Mouse (Mus musculus): ENCODE data around the gene Srxn1. TPM values are rescaled to one million over a fixed set of nuclear protein-coding genes. Genes with fewer than 3 reads are reported as not detected.

Srxn1 gene
- polyA plus RNA-seq, 1 experiment = 2.6 TPM

DNA sequence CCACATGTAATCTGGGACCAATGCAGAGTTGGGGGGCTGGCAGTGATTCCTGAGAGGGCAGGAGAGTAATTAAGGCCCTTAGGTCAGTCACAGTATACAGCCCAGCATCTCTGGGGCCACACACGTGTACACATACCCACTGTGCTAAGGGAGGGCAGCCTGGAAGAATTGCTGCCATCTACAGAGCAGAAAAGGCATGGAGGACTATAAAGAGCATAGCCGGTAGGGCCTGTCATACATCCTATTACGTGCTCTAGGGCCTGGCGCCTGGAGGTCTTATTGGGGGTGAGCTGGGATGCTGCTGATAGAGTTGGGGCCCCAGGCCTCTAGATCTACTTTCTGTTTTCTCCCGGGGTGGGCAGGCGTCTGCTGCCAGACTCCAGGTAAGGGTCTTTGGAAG is 18.9 kb upstream of the Srxn1 start:
- TF ChIP-seq GATA1 (IDR thresholded peaks at IDR 0.05; ENCODE audit: low read length) (no peak), TAL1 (IDR thresholded peaks at IDR 0.05; ENCODE audit: low read length) (no peak)
- Histone ChIP-seq H3K4me1 (ENCODE audit: control insufficient read depth) (no peaks in the 10 kb centered on the region; the same call in 1 of the 2 replicates), H3K4me3 (replicated peaks) (no peak overlapping the region), H3K36me3 (ENCODE audit: control insufficient read depth) (no peaks in the 10 kb centered on the region), H3K27me3 (ENCODE audit: control insufficient read depth) (peaks cover 66% of the 10 kb centered on the region), H3K9me3 (ENCODE audit: control insufficient read depth, low read length) (no peaks in the 10 kb centered on the region; the same call in 1 of the 2 replicates)

DNA sequence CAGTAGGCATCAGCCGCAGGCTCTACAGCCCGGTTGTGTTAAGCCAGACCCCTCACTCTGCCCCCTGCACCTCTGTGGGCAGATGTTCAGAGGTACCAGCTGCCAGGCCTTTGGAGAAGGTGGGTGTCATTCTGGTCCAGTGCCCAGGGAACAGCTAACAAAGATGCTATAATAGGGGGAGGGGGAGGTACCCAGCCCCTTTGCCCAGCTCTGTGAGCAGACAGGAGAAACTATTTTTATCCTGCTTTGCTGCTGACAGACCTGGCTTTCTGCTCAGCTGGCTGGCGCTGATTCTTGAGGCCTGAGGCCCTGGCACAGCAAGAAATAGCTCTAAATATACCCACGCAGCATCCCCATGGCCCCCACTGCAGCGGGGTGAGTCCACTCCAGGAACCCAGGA is 18.2 kb upstream of the Srxn1 start:
- no peaks in the 10 kb centered on the region for H3K4me1 ChIP-seq (ENCODE audit: control insufficient read depth)
- H3K4me3 ChIP-seq (replicated peaks) = no peak overlapping the region
- TF ChIP-seq GATA1 (IDR thresholded peaks at IDR 0.05; ENCODE audit: low read length) (no peak), TAL1 (IDR thresholded peaks at IDR 0.05; ENCODE audit: low read length) (no peak)
- no peaks in the 10 kb centered on the region; the same call in 1 of the 2 replicates for H3K9me3 ChIP-seq (ENCODE audit: control insufficient read depth, low read length)
- no peaks in the 10 kb centered on the region for H3K36me3 ChIP-seq (ENCODE audit: control insufficient read depth)
- H3K27me3 ChIP-seq (ENCODE audit: control insufficient read depth) = peaks cover 66% of the 10 kb centered on the region

DNA sequence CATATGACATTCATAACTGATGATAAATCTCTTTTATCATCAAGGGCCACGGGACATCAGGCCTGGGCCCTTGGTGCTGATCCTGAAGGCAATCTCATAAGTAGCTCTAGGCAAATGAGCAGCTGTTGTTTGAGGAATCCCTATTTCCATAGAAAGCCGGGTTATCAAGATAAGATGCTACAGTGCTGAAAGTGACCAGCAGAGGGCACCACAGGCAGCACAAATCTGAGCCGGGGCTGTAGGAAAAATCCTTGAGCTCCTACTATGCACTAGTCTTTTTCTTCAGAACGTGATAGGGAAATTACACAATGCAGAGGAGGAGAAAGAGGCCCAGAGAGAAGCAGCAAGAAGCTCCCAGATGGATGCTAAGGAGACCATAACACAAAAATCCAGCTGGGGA is 16.2 kb upstream of the Srxn1 start:
- Histone ChIP-seq H3K4me1 (ENCODE audit: control insufficient read depth) (peaks cover 6% of the 10 kb centered on the region), H3K9me3 (ENCODE audit: control insufficient read depth, low read length) (peaks cover 4% of the 10 kb centered on the region; the same call in 1 of the 2 replicates), H3K36me3 (ENCODE audit: control insufficient read depth) (no peaks in the 10 kb centered on the region), H3K27me3 (ENCODE audit: control insufficient read depth) (peaks cover 66% of the 10 kb centered on the region), H3K4me3 (replicated peaks) (no peak overlapping the region)
- no peak for TF ChIP-seq TAL1 (IDR thresholded peaks at IDR 0.05; ENCODE audit: low read length)
- peak; percentile 59; the same call in 1 of the 2 replicates for TF ChIP-seq GATA1 (IDR thresholded peaks at IDR 0.05; ENCODE audit: low read length)

DNA sequence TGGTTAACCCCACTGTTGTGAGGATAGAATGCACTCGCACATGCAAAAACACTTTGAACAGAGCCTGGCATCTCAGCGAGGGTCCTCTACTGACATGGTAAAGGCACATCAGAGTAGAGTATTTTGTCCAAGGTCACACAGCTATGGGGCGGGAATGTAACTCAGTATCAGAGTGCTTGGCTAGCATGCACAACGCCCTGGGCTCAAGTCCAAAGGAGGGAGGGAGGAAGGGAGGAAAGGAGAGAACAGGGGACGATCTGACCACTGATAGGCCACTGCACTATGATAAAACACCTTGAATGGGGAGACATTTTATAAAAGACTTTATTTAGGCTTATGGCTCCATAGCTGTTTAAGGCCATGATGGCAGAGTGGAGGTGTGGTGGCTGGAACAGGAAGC is 15.7 kb upstream of the Srxn1 start:
- Histone ChIP-seq H3K4me1 (ENCODE audit: control insufficient read depth) (peaks cover 6% of the 10 kb centered on the region), H3K36me3 (ENCODE audit: control insufficient read depth) (no peaks in the 10 kb centered on the region), H3K4me3 (replicated peaks) (no peak overlapping the region), H3K9me3 (ENCODE audit: control insufficient read depth, low read length) (peaks cover 4% of the 10 kb centered on the region; the same call in 1 of the 2 replicates), H3K27me3 (ENCODE audit: control insufficient read depth) (peaks cover 66% of the 10 kb centered on the region)
- TF ChIP-seq TAL1 (IDR thresholded peaks at IDR 0.05; ENCODE audit: low read length) = no peak
- no peak for TF ChIP-seq GATA1 (IDR thresholded peaks at IDR 0.05; ENCODE audit: low read length)

DNA sequence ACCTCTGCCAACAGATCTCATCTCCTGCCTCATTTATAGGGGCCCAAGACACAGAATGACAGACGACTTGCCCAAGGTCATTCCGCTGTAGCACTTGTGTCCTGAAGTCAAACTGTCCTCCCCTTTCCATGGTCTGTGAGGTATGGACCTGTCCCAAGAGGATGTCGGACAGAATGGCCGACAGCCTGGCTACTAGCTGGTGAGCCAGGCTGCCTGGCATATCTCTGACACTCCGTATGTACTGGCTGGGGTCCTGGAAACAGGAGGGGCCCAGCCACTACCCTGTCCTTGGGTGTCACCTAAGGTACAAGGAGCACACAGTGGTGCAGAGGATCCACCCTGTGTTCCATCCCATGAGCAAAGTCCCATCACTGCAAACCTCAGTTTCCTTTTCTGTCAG is 14.8 kb upstream of the Srxn1 start:
- no peak overlapping the region for H3K4me3 ChIP-seq (replicated peaks)
- H3K36me3 ChIP-seq (ENCODE audit: control insufficient read depth) = no peaks in the 10 kb centered on the region
- peaks cover 4% of the 10 kb centered on the region; the same call in 1 of the 2 replicates for H3K9me3 ChIP-seq (ENCODE audit: control insufficient read depth, low read length)
- TF ChIP-seq GATA1 (IDR thresholded peaks at IDR 0.05; ENCODE audit: low read length) (no peak), TAL1 (IDR thresholded peaks at IDR 0.05; ENCODE audit: low read length) (no peak)
- H3K4me1 ChIP-seq (ENCODE audit: control insufficient read depth) = peaks cover 6% of the 10 kb centered on the region
- peaks cover 67% of the 10 kb centered on the region for H3K27me3 ChIP-seq (ENCODE audit: control insufficient read depth)

DNA sequence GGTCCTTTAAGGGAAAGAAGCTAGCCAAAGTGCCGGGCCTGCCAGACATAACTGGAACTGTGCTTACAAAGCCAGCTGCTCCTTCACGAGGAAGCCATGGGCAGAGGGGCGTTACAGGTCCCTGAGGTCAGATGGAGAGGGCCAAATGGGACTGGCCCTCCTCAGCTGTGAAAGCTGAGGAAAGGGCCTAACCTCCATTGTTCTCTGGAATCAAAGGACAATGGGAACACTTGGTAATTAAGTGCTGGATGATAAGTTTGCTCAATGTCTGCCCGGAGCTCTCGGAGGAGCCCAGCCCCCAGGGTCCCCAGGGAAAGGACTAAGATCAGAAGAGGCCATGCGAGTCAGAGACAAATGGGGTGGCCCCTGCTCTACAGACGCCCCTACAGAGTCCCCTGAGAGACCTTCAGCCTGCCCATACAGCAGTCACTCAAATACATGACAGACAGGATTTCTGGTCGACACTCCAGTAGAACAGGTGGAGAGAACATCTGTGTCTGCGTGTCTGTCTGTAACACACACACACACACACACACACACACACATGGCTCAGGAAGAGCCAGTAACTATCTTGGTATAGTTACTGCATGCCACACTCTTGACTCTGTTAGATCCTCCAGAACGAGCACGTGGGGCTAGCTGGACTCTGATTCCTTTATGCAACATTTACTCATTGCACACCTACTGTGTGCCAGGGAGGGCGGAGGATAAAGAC is 13.8 kb upstream of the Srxn1 start:
- no peak for TF ChIP-seq GATA1 (IDR thresholded peaks at IDR 0.05; ENCODE audit: low read length)
- TF ChIP-seq TAL1 (IDR thresholded peaks at IDR 0.05; ENCODE audit: low read length) = no peak
- no peak overlapping the region for H3K4me3 ChIP-seq (replicated peaks)
- H3K36me3 ChIP-seq (ENCODE audit: control insufficient read depth) = no peaks in the 10 kb centered on the region
- peaks cover 4% of the 10 kb centered on the region; the same call in 1 of the 2 replicates for H3K9me3 ChIP-seq (ENCODE audit: control insufficient read depth, low read length)
- peaks cover 6% of the 10 kb centered on the region for H3K4me1 ChIP-seq (ENCODE audit: control insufficient read depth)
- H3K27me3 ChIP-seq (ENCODE audit: control insufficient read depth) = peaks cover 75% of the 10 kb centered on the region

DNA sequence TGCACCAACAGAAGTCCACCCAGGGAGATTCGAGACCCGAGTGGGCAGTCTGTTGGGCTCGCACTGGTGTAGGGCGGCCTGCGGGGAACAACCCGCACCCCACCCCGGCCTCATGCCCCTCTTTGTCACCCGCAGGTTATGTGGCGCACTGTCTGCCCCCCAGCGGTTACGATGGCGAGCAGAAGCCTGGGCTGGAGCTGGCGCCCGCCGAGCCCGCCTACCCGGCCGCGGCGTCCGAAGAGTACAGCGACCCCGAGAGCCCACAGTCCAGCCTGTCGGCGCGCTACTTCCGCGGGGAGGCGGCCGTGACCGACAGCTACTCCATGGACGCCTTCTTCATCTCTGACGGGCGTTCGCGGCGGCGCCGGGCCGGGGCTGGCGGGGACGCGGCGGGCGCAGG is 12.4 kb upstream of the Srxn1 start:
- TF ChIP-seq TAL1 (IDR thresholded peaks at IDR 0.05; ENCODE audit: low read length) (no peak), GATA1 (IDR thresholded peaks at IDR 0.05; ENCODE audit: low read length) (no peak)
- Histone ChIP-seq H3K9me3 (ENCODE audit: control insufficient read depth, low read length) (peaks cover 4% of the 10 kb centered on the region; the same call in 1 of the 2 replicates), H3K4me3 (replicated peaks) (no peak overlapping the region), H3K36me3 (ENCODE audit: control insufficient read depth) (no peaks in the 10 kb centered on the region), H3K27me3 (ENCODE audit: control insufficient read depth) (peaks cover 89% of the 10 kb centered on the region), H3K4me1 (ENCODE audit: control insufficient read depth) (peaks cover 6% of the 10 kb centered on the region)

DNA sequence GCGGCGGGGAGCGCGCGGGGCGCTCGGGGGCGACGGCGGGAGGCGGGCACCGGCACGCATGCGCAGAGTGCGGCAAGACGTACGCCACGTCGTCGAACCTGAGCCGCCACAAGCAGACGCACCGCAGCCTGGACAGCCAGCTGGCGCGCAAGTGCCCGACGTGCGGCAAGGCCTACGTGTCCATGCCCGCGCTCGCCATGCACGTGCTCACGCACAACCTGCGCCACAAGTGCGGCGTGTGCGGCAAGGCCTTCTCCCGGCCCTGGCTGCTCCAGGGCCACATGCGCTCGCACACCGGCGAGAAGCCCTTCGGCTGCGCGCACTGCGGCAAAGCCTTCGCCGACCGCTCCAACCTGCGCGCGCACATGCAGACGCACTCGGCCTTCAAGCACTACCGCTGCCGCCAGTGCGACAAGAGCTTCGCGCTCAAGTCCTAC is 11.9 kb upstream of the Srxn1 start:
- TF ChIP-seq GATA1 (IDR thresholded peaks at IDR 0.05; ENCODE audit: low read length) (no peak), TAL1 (IDR thresholded peaks at IDR 0.05; ENCODE audit: low read length) (no peak)
- Histone ChIP-seq H3K4me1 (ENCODE audit: control insufficient read depth) (peaks cover 6% of the 10 kb centered on the region), H3K4me3 (replicated peaks) (peak overlapping the region; percentile 34), H3K9me3 (ENCODE audit: control insufficient read depth, low read length) (peaks cover 4% of the 10 kb centered on the region; the same call in 1 of the 2 replicates), H3K36me3 (ENCODE audit: control insufficient read depth) (no peaks in the 10 kb centered on the region), H3K27me3 (ENCODE audit: control insufficient read depth) (peaks cover 94% of the 10 kb centered on the region)

DNA sequence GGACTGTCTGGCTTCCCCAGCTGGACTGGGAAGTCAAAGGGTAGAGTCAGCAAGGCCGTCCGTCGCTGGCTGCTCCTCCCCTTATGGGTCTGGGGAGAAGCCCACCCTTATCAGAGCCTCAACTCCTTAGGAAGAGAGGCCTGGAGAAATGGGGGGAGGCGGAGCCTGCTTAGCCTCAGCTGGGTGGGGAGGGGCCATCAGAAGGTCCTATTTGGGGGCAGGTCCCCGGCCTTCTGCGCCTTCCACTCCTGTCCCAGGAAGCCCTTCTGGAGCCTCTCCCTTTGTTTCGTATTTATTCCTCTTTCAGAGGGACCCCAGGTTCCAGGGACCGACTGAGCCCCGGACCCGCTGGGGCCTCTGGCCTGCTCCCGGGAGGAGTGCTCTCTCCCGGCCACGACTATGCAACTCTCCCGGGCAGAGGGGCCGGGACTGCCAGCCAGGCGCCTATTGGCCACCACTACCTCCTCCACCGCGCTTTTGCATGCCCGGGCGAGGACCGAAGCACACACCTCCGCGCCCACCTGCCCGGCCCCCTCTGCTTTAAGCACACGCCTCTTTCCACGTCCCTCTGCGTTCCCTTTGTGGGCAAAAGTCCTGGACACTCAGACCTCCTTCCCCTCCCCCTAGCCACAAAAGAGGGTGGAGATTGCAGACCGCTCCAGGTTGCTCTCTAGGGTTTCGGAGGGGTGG is 10.3 kb upstream of the Srxn1 start:
- H3K9me3 ChIP-seq (ENCODE audit: control insufficient read depth, low read length) = peaks cover 4% of the 10 kb centered on the region; the same call in 1 of the 2 replicates
- no peaks in the 10 kb centered on the region for H3K36me3 ChIP-seq (ENCODE audit: control insufficient read depth)
- peaks cover 93% of the 10 kb centered on the region for H3K27me3 ChIP-seq (ENCODE audit: control insufficient read depth)
- TF ChIP-seq TAL1 (IDR thresholded peaks at IDR 0.05; ENCODE audit: low read length) (no peak), GATA1 (IDR thresholded peaks at IDR 0.05; ENCODE audit: low read length) (no peak)
- H3K4me3 ChIP-seq (replicated peaks) = no peak overlapping the region
- peaks cover 6% of the 10 kb centered on the region for H3K4me1 ChIP-seq (ENCODE audit: control insufficient read depth)

Measured in erythroblast, embryonic 14.5 days (primary cell).